Mouse (Mus musculus) layer of hippocampus, adult 2 months (tissue): ENCODE measurements around the gene Synj2. TPM values are rescaled to one million over a fixed set of nuclear protein-coding genes. Genes with fewer than 3 reads are reported as not detected.

Experiments used
- DNase-seq, 2 experiments: peaks; one replicate each; pipeline ENCODE4 v3.0.0; 2022; ENCODE audit warnings: low spot score in 2 of 2
- H3K27ac ChIP-seq: fragments of 200-600 bp; 2 replicates; pipeline ENCODE4 v1.8.1; 2022
- H3K4me3 ChIP-seq: fragments of 200-600 bp; 2 replicates; pipeline ENCODE4 v1.8.1; 2022; ENCODE audit warnings: mild to moderate bottlenecking
- CTCF ChIP-seq: fragments of 200-600 bp; conservative IDR thresholded peaks from 2 replicates; pipeline ENCODE4 v1.8.1; 2022; ENCODE audit warnings: antibody characterized with exemption, mild to moderate bottlenecking, moderate library complexity
- long read RNA-seq, 2 experiments: library from polyadenylated mRNA; stranded (forward); transcript quantifications; one replicate each; pipeline ENCODE4 v2.0.0; 2021; ENCODE audit warnings: borderline mapping rate in 2 of 2
- total RNA-seq, 2 experiments: library from RNA; stranded (reverse); gene quantifications; 2 replicates each; pipeline ENCODE4 v1.2.3; 2021

The Synj2 gene
- 10 to 100 TPM; 54.1 to 62.2 TPM for total RNA-seq
- long read RNA-seq, experiment 1, partial matches to known transcripts = 15 of 25 reads
- long read RNA-seq, experiment 1, other reads (novel, unspliced or antisense) = 10 of 25 reads
- long read RNA-seq, experiment 2, partial matches to known transcripts = 6 of 34 reads
- long read RNA-seq, experiment 2, other reads (novel, unspliced or antisense) = 28 of 34 reads

GRCm38 (mm10) chr17:5941230-5942043 lies at the start of gene Synj2:
TSS of gene Synj2 (plus strand) at chr17:5941280.
- no peak for TF ChIP-seq CTCF

GRCm38 (mm10) chr17:5891933-5892683 lies 49.0 kb upstream of the Synj2 start:
- no peak for TF ChIP-seq CTCF
- DNase-seq = no peak

More at GRCm38 (mm10) chr17:5941230-5942043, at the start of gene Synj2:
- no peak for DNase-seq
- H3K4me3 ChIP-seq = peak within 1 kb of the TSS; percentile 65
- peak within 1 kb of the TSS; percentile 84 for H3K27ac ChIP-seq

GRCm38 (mm10) chr17:5893092-5893491 lies 48.0 kb upstream of the Synj2 start:
- no peak for TF ChIP-seq CTCF
- Histone ChIP-seq H3K4me3 (no peak overlapping the region), H3K27ac (no peak overlapping the region)
- DNase-seq = no peak

More at GRCm38 (mm10) chr17:5891933-5892683, 49.0 kb upstream of the Synj2 start:
- no peak overlapping the region for H3K27ac ChIP-seq
- H3K4me3 ChIP-seq = no peak overlapping the region

- Histone ChIP-seq H3K27ac (no peak overlapping the region), H3K4me3 (no peak overlapping the region)
- TF ChIP-seq CTCF = peak; percentile 37
- DNase-seq = no peak
Observed at GRCm38 (mm10) chr17:5893574-5894148, 47.4 kb upstream of the Synj2 start.

- DNase-seq = no peak
- Histone ChIP-seq H3K4me3 (no peak overlapping the region), H3K27ac (no peak overlapping the region)
- no peak for TF ChIP-seq CTCF
Observed at GRCm38 (mm10) chr17:5896066-5896465, 45.0 kb upstream of the Synj2 start.

- TF ChIP-seq CTCF = no peak
- H3K4me3 ChIP-seq = no peak overlapping the region
- DNase-seq = no peak
- H3K27ac ChIP-seq = no peak overlapping the region
Observed at GRCm38 (mm10) chr17:5896607-5897006, 44.5 kb upstream of the Synj2 start.

- DNase-seq = no peak
- no peak for TF ChIP-seq CTCF
Observed at GRCm38 (mm10) chr17:5897326-5898200, 43.5 kb upstream of the Synj2 start.

GRCm38 (mm10) chr17:5899251-5899650 lies 41.8 kb upstream of the Synj2 start:
- no peak for DNase-seq
- H3K4me3 ChIP-seq = no peak overlapping the region
- no peak overlapping the region for H3K27ac ChIP-seq
- no peak for TF ChIP-seq CTCF

More at GRCm38 (mm10) chr17:5897326-5898200, 43.5 kb upstream of the Synj2 start:
- Histone ChIP-seq H3K27ac (no peak overlapping the region), H3K4me3 (no peak overlapping the region)

GRCm38 (mm10) chr17:5901381-5901780 lies 39.7 kb upstream of the Synj2 start:
- no peak for DNase-seq
- no peak overlapping the region for H3K4me3 ChIP-seq
- peak; percentile 42 for TF ChIP-seq CTCF
- no peak overlapping the region for H3K27ac ChIP-seq

- no peak overlapping the region for H3K27ac ChIP-seq
- no peak for TF ChIP-seq CTCF
- no peak overlapping the region for H3K4me3 ChIP-seq
- no peak for DNase-seq
Observed at GRCm38 (mm10) chr17:5903630-5904301, 37.3 kb upstream of the Synj2 start.

GRCm38 (mm10) chr17:5909681-5910080 lies 31.4 kb upstream of the Synj2 start:
- Histone ChIP-seq H3K27ac (no peak overlapping the region), H3K4me3 (no peak overlapping the region)
- no peak for TF ChIP-seq CTCF
- no peak for DNase-seq
